Mouse (Mus musculus): ENCODE measurements around the gene Dlgap1. TPM values are rescaled to one million over a fixed set of nuclear protein-coding genes. Genes with fewer than 3 reads are reported as not detected.
A peak's percentile ranks its signal among the peaks of the same experiment; 100 is the strongest.

Dlgap1 gene
- polyA plus RNA-seq, 1 experiment from 2014 or later, result 34.9 TPM

- H3K9me3 ChIP-seq (ENCODE audit: control insufficient read depth, low read length), result no peaks in the 10 kb centered on the region
- no peak overlapping the region for H3K27ac ChIP-seq
- no peak overlapping the region for H3K4me3 ChIP-seq (replicated peaks; ENCODE audit: low read length)
- H3K9ac ChIP-seq, result no peak overlapping the region
- no peaks in the 10 kb centered on the region for H3K36me3 ChIP-seq (replicated peaks; ENCODE audit: control insufficient read depth, insufficient read depth)
- H3K27me3 ChIP-seq (ENCODE audit: control insufficient read depth, insufficient read depth, low read length), result no peaks in the 10 kb centered on the region
- no peak overlapping the region for H3K4me2 ChIP-seq (replicated peaks)
- no peaks in the 10 kb centered on the region for H3K4me1 ChIP-seq (replicated peaks; ENCODE audit: control insufficient read depth, insufficient read depth, low read length)
- DNase-seq (ENCODE audit: low spot score) (no peak), ATAC-seq (ENCODE audit: low FRiP score) (no peak)
- WGBS, result 88% methylated on average over 11 of the region's 11 CpGs
Measured at GRCm38 (mm10) chr17:70719684-70720324, 750.9 kb downstream of the Dlgap1 start.

- Histone ChIP-seq H3K27me3 (ENCODE audit: control insufficient read depth, insufficient read depth, low read length) (no peaks in the 10 kb centered on the region), H3K4me3 (replicated peaks; ENCODE audit: low read length) (no peak overlapping the region), H3K9me3 (ENCODE audit: control insufficient read depth, low read length) (no peaks in the 10 kb centered on the region), H3K27ac (no peak overlapping the region), H3K4me1 (replicated peaks; ENCODE audit: control insufficient read depth, insufficient read depth, low read length) (no peaks in the 10 kb centered on the region), H3K4me2 (replicated peaks) (no peak overlapping the region), H3K9ac (no peak overlapping the region), H3K36me3 (replicated peaks; ENCODE audit: control insufficient read depth, insufficient read depth) (no peaks in the 10 kb centered on the region)
- WGBS, result 30% methylated on average over 8 of the region's 8 CpGs
- ATAC-seq (ENCODE audit: low FRiP score) (no peak), DNase-seq (ENCODE audit: low spot score) (no peak)
Measured at GRCm38 (mm10) chr17:70720766-70721165, 751.9 kb downstream of the Dlgap1 start.

- Histone ChIP-seq H3K27ac (no peak overlapping the region), H3K4me2 (replicated peaks) (no peak overlapping the region), H3K27me3 (ENCODE audit: control insufficient read depth, insufficient read depth, low read length) (no peaks in the 10 kb centered on the region), H3K36me3 (replicated peaks; ENCODE audit: control insufficient read depth, insufficient read depth) (no peaks in the 10 kb centered on the region), H3K4me1 (replicated peaks; ENCODE audit: control insufficient read depth, insufficient read depth, low read length) (no peaks in the 10 kb centered on the region), H3K4me3 (replicated peaks; ENCODE audit: low read length) (no peak overlapping the region), H3K9me3 (ENCODE audit: control insufficient read depth, low read length) (no peaks in the 10 kb centered on the region), H3K9ac (no peak overlapping the region)
- DNase-seq (ENCODE audit: low spot score) (no peak), ATAC-seq (ENCODE audit: low FRiP score) (no peak)
- WGBS, result 90% methylated on average over 3 of the region's 3 CpGs
Measured at GRCm38 (mm10) chr17:70722146-70722545, 753.3 kb downstream of the Dlgap1 start.

- no peak overlapping the region for H3K4me2 ChIP-seq (replicated peaks)
- DNase-seq (ENCODE audit: low spot score), result no peak
- no peak overlapping the region for H3K27ac ChIP-seq
Measured at GRCm38 (mm10) chr17:70728719-70729281, 759.9 kb downstream of the Dlgap1 start.

GRCm38 (mm10) chr17:70734728-70735127, 765.9 kb downstream of the Dlgap1 start:
- no peaks in the 10 kb centered on the region; the same call in 1 of the 2 replicates for H3K27me3 ChIP-seq (ENCODE audit: control insufficient read depth, insufficient read depth, low read length)
- ATAC-seq (ENCODE audit: low FRiP score), result no peak
- no peak overlapping the region for H3K4me3 ChIP-seq (replicated peaks; ENCODE audit: low read length)
- no peak overlapping the region for H3K27ac ChIP-seq
- H3K9me3 ChIP-seq (ENCODE audit: control insufficient read depth, low read length), result no peaks in the 10 kb centered on the region
- no peaks in the 10 kb centered on the region for H3K36me3 ChIP-seq (replicated peaks; ENCODE audit: control insufficient read depth, insufficient read depth)
- no peak overlapping the region for H3K9ac ChIP-seq
- 94% methylated on average over 3 of the region's 3 CpGs for WGBS
- H3K4me2 ChIP-seq (replicated peaks), result no peak overlapping the region
- DNase-seq (ENCODE audit: low spot score), result no peak
- peaks cover 5% of the 10 kb centered on the region; the same call in 1 of the 2 replicates for H3K4me1 ChIP-seq (replicated peaks; ENCODE audit: control insufficient read depth, insufficient read depth, low read length)

More at GRCm38 (mm10) chr17:70728719-70729281, 759.9 kb downstream of the Dlgap1 start:
- Histone ChIP-seq H3K9me3 (ENCODE audit: control insufficient read depth, low read length) (no peaks in the 10 kb centered on the region), H3K36me3 (replicated peaks; ENCODE audit: control insufficient read depth, insufficient read depth) (no peaks in the 10 kb centered on the region), H3K27me3 (ENCODE audit: control insufficient read depth, insufficient read depth, low read length) (no peaks in the 10 kb centered on the region), H3K9ac (no peak overlapping the region), H3K4me1 (replicated peaks; ENCODE audit: control insufficient read depth, insufficient read depth, low read length) (no peaks in the 10 kb centered on the region), H3K4me3 (replicated peaks; ENCODE audit: low read length) (no peak overlapping the region)
- WGBS, result 94% methylated on average over 5 of the region's 5 CpGs
- no peak for ATAC-seq (ENCODE audit: low FRiP score)

GRCm38 (mm10) chr17:70735396-70735795, 766.5 kb downstream of the Dlgap1 start:
- Histone ChIP-seq H3K27me3 (ENCODE audit: control insufficient read depth, insufficient read depth, low read length) (no peaks in the 10 kb centered on the region; the same call in 1 of the 2 replicates), H3K4me3 (replicated peaks; ENCODE audit: low read length) (no peak overlapping the region), H3K9ac (no peak overlapping the region), H3K36me3 (replicated peaks; ENCODE audit: control insufficient read depth, insufficient read depth) (no peaks in the 10 kb centered on the region), H3K4me1 (replicated peaks; ENCODE audit: control insufficient read depth, insufficient read depth, low read length) (peaks cover 5% of the 10 kb centered on the region; the same call in 1 of the 2 replicates), H3K9me3 (ENCODE audit: control insufficient read depth, low read length) (no peaks in the 10 kb centered on the region), H3K4me2 (replicated peaks) (no peak overlapping the region), H3K27ac (no peak overlapping the region)
- no peak for DNase-seq (ENCODE audit: low spot score)
- ATAC-seq (ENCODE audit: low FRiP score), result no peak
- WGBS, result 61% methylated on average over 3 of the region's 3 CpGs

GRCm38 (mm10) chr17:70737424-70737823, 768.6 kb downstream of the Dlgap1 start:
- peaks cover 5% of the 10 kb centered on the region; the same call in 1 of the 2 replicates for H3K4me1 ChIP-seq (replicated peaks; ENCODE audit: control insufficient read depth, insufficient read depth, low read length)
- WGBS, result 3% methylated on average over 6 of the region's 6 CpGs
- H3K36me3 ChIP-seq (replicated peaks; ENCODE audit: control insufficient read depth, insufficient read depth), result no peaks in the 10 kb centered on the region
- peak; percentile 35 for DNase-seq (ENCODE audit: low spot score)
- peak overlapping the region; percentile 50 for H3K4me2 ChIP-seq (replicated peaks)
- peak; percentile 38; the same call in 1 of the 2 replicates for ATAC-seq (ENCODE audit: low FRiP score)
- H3K4me3 ChIP-seq (replicated peaks; ENCODE audit: low read length), result no peak overlapping the region
- H3K27ac ChIP-seq, result no peak overlapping the region
- no peaks in the 10 kb centered on the region; the same call in 1 of the 2 replicates for H3K27me3 ChIP-seq (ENCODE audit: control insufficient read depth, insufficient read depth, low read length)
- no peaks in the 10 kb centered on the region for H3K9me3 ChIP-seq (ENCODE audit: control insufficient read depth, low read length)
- H3K9ac ChIP-seq, result no peak overlapping the region

GRCm38 (mm10) chr17:70738168-70738854, 769.4 kb downstream of the Dlgap1 start:
- no peak overlapping the region for H3K27ac ChIP-seq
- peak overlapping the region; percentile 34; the same call in 1 of the 2 replicates for H3K9ac ChIP-seq
- 4% methylated on average over 17 of the region's 17 CpGs for WGBS

GRCm38 (mm10) chr17:70739346-70739745, 770.5 kb downstream of the Dlgap1 start:
- no peak overlapping the region for H3K27ac ChIP-seq
- H3K4me1 ChIP-seq (replicated peaks; ENCODE audit: control insufficient read depth, insufficient read depth, low read length), result peaks cover 5% of the 10 kb centered on the region; the same call in 1 of the 2 replicates
- 86% methylated on average over 6 of the region's 6 CpGs for WGBS
- H3K4me2 ChIP-seq (replicated peaks), result no peak overlapping the region
- no peak overlapping the region for H3K4me3 ChIP-seq (replicated peaks; ENCODE audit: low read length)
- H3K9ac ChIP-seq, result no peak overlapping the region
- H3K27me3 ChIP-seq (ENCODE audit: control insufficient read depth, insufficient read depth, low read length), result no peaks in the 10 kb centered on the region; the same call in 1 of the 2 replicates
- no peak for ATAC-seq (ENCODE audit: low FRiP score)
- H3K9me3 ChIP-seq (ENCODE audit: control insufficient read depth, low read length), result no peaks in the 10 kb centered on the region
- no peaks in the 10 kb centered on the region for H3K36me3 ChIP-seq (replicated peaks; ENCODE audit: control insufficient read depth, insufficient read depth)
- DNase-seq (ENCODE audit: low spot score), result no peak

More at GRCm38 (mm10) chr17:70738168-70738854, 769.4 kb downstream of the Dlgap1 start:
- ATAC-seq (ENCODE audit: low FRiP score), result peak; percentile 87
- Histone ChIP-seq H3K27me3 (ENCODE audit: control insufficient read depth, insufficient read depth, low read length) (no peaks in the 10 kb centered on the region; the same call in 1 of the 2 replicates), H3K4me2 (replicated peaks) (peak overlapping the region; percentile 50), H3K4me3 (replicated peaks; ENCODE audit: low read length) (peak overlapping the region; percentile 5; the same call in 1 of the 2 replicates), H3K9me3 (ENCODE audit: control insufficient read depth, low read length) (no peaks in the 10 kb centered on the region), H3K36me3 (replicated peaks; ENCODE audit: control insufficient read depth, insufficient read depth) (no peaks in the 10 kb centered on the region), H3K4me1 (replicated peaks; ENCODE audit: control insufficient read depth, insufficient read depth, low read length) (peaks cover 5% of the 10 kb centered on the region; the same call in 1 of the 2 replicates)
- peak; percentile 85 for DNase-seq (ENCODE audit: low spot score)
